7 mouse cellular contexts compared by ENCODE assay signal in the genomic region with DNA sequence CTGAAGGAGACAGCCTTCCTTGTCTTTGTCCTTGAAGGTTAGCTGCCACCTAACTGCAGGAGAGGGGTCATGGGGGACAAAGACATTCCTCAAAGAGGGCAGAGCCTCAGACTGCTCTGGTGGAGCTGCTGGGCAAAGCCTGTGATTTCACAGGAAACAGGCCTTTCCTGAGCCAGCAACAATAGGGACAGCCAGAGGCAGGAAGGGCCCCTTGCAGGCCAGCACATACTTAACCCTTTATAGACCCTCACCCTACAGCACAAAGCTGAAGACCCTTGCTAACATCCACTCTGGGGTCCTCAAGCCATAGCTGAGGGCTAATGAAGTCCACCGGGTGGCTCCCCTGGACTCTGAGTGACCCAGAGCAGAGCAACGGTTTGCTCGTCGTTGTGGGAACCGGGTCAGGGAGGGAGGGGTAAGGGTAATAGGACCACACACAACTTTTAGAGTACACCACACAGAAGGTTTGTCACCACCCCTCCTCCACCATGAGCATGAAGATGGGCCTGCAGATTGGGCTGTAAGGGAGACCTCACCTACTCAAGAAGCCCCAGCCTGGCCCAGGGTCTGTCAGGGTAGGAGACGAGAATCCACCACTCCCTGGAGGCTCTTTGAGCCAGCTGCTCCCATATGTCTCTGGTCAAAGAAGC. TPM values are rescaled to one million over a fixed set of nuclear protein-coding genes. Genes with fewer than 3 reads are reported as not detected.
A peak's percentile ranks its signal among the peaks of the same experiment; 100 is the strongest.
DNase-seq lines count a peak whose midpoint lies in the region; ATAC-seq and TF ChIP-seq lines count a peak whose summit lies in the region.

No protein-coding gene starts in this region.

- no peaks in the 10 kb centered on the region for H3K36me3 ChIP-seq in kidney, adult 2 months (ENCODE audit: control insufficient read depth, insufficient read depth, low read length)
- H3K36me3 ChIP-seq in lung, embryonic 16.5 days (ENCODE audit: control insufficient read depth, insufficient read depth, low read length) = peaks cover 2% of the 10 kb centered on the region; the same call in 1 of the 2 replicates

- WGBS in kidney, adult 2 months = 25% methylated on average over 6 of the region's 6 CpGs
- 9% methylated on average over 6 of the region's 6 CpGs for WGBS in lung, embryonic 16.5 days

- TF ChIP-seq POLR2A in cortical plate, adult 2 months (IDR thresholded peaks at IDR 0.05; ENCODE audit: extremely low read depth, insufficient read depth, low read length) = no peak
- TF ChIP-seq POLR2A in kidney, adult 2 months (IDR thresholded peaks at IDR 0.05; ENCODE audit: low read depth, low read length) = no peak

- peak overlapping the region; percentile 13; the same call in 1 of the 2 replicates for H3K4me2 ChIP-seq in lung, embryonic 16.5 days (ENCODE audit: low read depth, low read length)

- no peaks in the 10 kb centered on the region for H3K9me3 ChIP-seq in lung, embryonic 16.5 days (ENCODE audit: control insufficient read depth, low read length)

- TF ChIP-seq CTCF in cortical plate, adult 2 months (IDR thresholded peaks at IDR 0.05; ENCODE audit: extremely low read depth, insufficient read depth, low read length) = no peak
- no peak for TF ChIP-seq CTCF in kidney, adult 2 months (conservative IDR thresholded peaks at IDR 0.05; ENCODE audit: insufficient read depth, insufficient read length, low read depth, low read length)

- H3K4me1 ChIP-seq in cortical plate, adult 2 months (ENCODE audit: control insufficient read depth, insufficient read depth, low read length) = no peaks in the 10 kb centered on the region
- H3K4me1 ChIP-seq in kidney, adult 2 months (ENCODE audit: control insufficient read depth, insufficient read depth, low read length) = peaks cover 25% of the 10 kb centered on the region
- H3K4me1 ChIP-seq in lung, embryonic 16.5 days (replicated peaks; ENCODE audit: control insufficient read depth, insufficient read depth, low read length) = peaks cover 38% of the 10 kb centered on the region

- peak; percentile 90 for ATAC-seq in lung, embryonic 16.5 days (ENCODE audit: low read depth)

- H3K9ac ChIP-seq in lung, embryonic 16.5 days (ENCODE audit: low read length) = peak overlapping the region; percentile 32

- intact Hi-C loops in left cerebral cortex, postnatal 4 days (cut with DNase I) = no loop called here

- peak; percentile 76 for DNase-seq in forelimb bud, embryonic 11.5 days (ENCODE audit: low read depth, low spot score)
- peak; percentile 80 for DNase-seq in kidney, adult 2 months
- DNase-seq in left cerebral cortex, postnatal 4 days = no peak
- no peak for DNase-seq in testis, postnatal 14 days (ENCODE audit: low spot score)
- DNase-seq in right cerebral cortex, postnatal 25 days = no peak

- H3K27ac ChIP-seq in cortical plate, adult 2 months (ENCODE audit: insufficient read depth, low read length) = peak overlapping the region; percentile 53
- H3K27ac ChIP-seq in kidney, adult 2 months (ENCODE audit: insufficient read depth, low read depth, low read length) = peak overlapping the region; percentile 75
- H3K27ac ChIP-seq in lung, embryonic 16.5 days (ENCODE audit: low read length) = peak overlapping the region; percentile 95

- H3K27me3 ChIP-seq in kidney, adult 2 months (replicated peaks; ENCODE audit: control insufficient read depth, insufficient read depth, low read length) = no peaks in the 10 kb centered on the region
- H3K27me3 ChIP-seq in lung, embryonic 16.5 days (ENCODE audit: control insufficient read depth, insufficient read depth, low read depth, low read length) = no peaks in the 10 kb centered on the region

- no peak overlapping the region for H3K4me3 ChIP-seq in cortical plate, adult 2 months (ENCODE audit: insufficient read depth, low read length)
- H3K4me3 ChIP-seq in kidney, adult 2 months (ENCODE audit: insufficient read depth, low read depth, low read length) = no peak overlapping the region
- no peak overlapping the region for H3K4me3 ChIP-seq in lung, embryonic 16.5 days (ENCODE audit: low read length)

RNA-seq across cellular contexts. Expression of a gene that starts 33.5 kb away (rescaled TPM):
- polyA plus RNA-seq in cortical plate, adult 2 months (2012; rRNA removed) = 7.6 and 7.7 TPM in 2 replicates
- polyA plus RNA-seq in kidney, adult 2 months (2012; rRNA removed) = 102 and 121 TPM in 2 replicates
- 23.3 and 30.0 TPM in 2 replicates for polyA plus RNA-seq in lung, embryonic 16.5 days (2015; fragmentation: Nextera tagmentation; extraction: Ambion mirVana)
- 10 to 100 TPM; 19.9 to 20.6 TPM for total RNA-seq in left cerebral cortex, postnatal 4 days (2021)

RNA-seq across cellular contexts. Expression of a gene that starts 41.7 kb away (rescaled TPM):
- polyA plus RNA-seq in cortical plate, adult 2 months (2012; rRNA removed) = 43.5 and 43.6 TPM in 2 replicates
- polyA plus RNA-seq in kidney, adult 2 months (2012; rRNA removed) = 16.8 and 21.1 TPM in 2 replicates
- polyA plus RNA-seq in lung, embryonic 16.5 days (2015; fragmentation: Nextera tagmentation; extraction: Ambion mirVana) = 34.7 and 36.9 TPM in 2 replicates
- 10 to 100 TPM; 46.2 to 49.4 TPM for total RNA-seq in left cerebral cortex, postnatal 4 days (2021)

RNA-seq across cellular contexts. Expression of a gene that starts 41.8 kb away (rescaled TPM):
- polyA plus RNA-seq in cortical plate, adult 2 months (2012; rRNA removed) = 68.2 and 76.8 TPM in 2 replicates
- 64.4 and 64.5 TPM in 2 replicates for polyA plus RNA-seq in kidney, adult 2 months (2012; rRNA removed)
- 38.1 and 40.1 TPM in 2 replicates for polyA plus RNA-seq in lung, embryonic 16.5 days (2015; fragmentation: Nextera tagmentation; extraction: Ambion mirVana)
- 10 to 100 TPM; 21.8 to 24.1 TPM for total RNA-seq in left cerebral cortex, postnatal 4 days (2021)

RNA-seq across cellular contexts. Expression of a gene that starts 50.1 kb away (rescaled TPM):
- polyA plus RNA-seq in cortical plate, adult 2 months (2012; rRNA removed) = 2.8 and 3.2 TPM in 2 replicates
- polyA plus RNA-seq in kidney, adult 2 months (2012; rRNA removed) = 7.1 and 8.6 TPM in 2 replicates
- 39.1 and 41.1 TPM in 2 replicates for polyA plus RNA-seq in lung, embryonic 16.5 days (2015; fragmentation: Nextera tagmentation; extraction: Ambion mirVana)
- total RNA-seq in left cerebral cortex, postnatal 4 days (2021) = 1 to 10 TPM; 5.9 to 6.9 TPM

RNA-seq across cellular contexts. Expression of a gene that starts 57.1 kb away (rescaled TPM):
- polyA plus RNA-seq in cortical plate, adult 2 months (2012; rRNA removed) = 0.93 and 1.2 TPM in 2 replicates
- 1.6 and 1.7 TPM in 2 replicates for polyA plus RNA-seq in kidney, adult 2 months (2012; rRNA removed)
- 1.3 and 1.5 TPM in 2 replicates for polyA plus RNA-seq in lung, embryonic 16.5 days (2015; fragmentation: Nextera tagmentation; extraction: Ambion mirVana)
- total RNA-seq in left cerebral cortex, postnatal 4 days (2021) = not detected

Comparison
In these comparisons a context has a peak if more than half of its experiments do, and no peak if none do; other contexts are left out.
1. DNase-seq: peak in forelimb bud, embryonic 11.5 days (single experiment) and kidney, adult 2 months (single experiment); none in left cerebral cortex, postnatal 4 days (single experiment), testis, postnatal 14 days (single experiment) and right cerebral cortex, postnatal 25 days (single experiment).
2. Peak in every context shown above with its lines, with median percentiles within 50 percentile points of each other: H3K27ac ChIP-seq.